8 mouse cellular contexts compared by ENCODE assay signal in genomic region chr15:79878725-79879136, GRCm38 (mm10). TPM values are rescaled to one million over a fixed set of nuclear protein-coding genes. Genes with fewer than 3 reads are reported as not detected.
A peak's percentile ranks its signal among the peaks of the same experiment; 100 is the strongest.
DNase-seq lines count a peak whose midpoint lies in the region; ATAC-seq and TF ChIP-seq lines count a peak whose summit lies in the region.

No protein-coding gene starts in this region.

- H3K9ac ChIP-seq in hindbrain, postnatal 0 days (replicated peaks; ENCODE audit: low read length): no peak overlapping the region

- 39% methylated on average over 6 of the region's 6 CpGs for WGBS in kidney, adult 2 months
- WGBS in hindbrain, postnatal 0 days: 53% methylated on average over 6 of the region's 6 CpGs

- peak overlapping the region; percentile 16; the same call in 1 of the 2 replicates for H3K4me2 ChIP-seq in hindbrain, postnatal 0 days (ENCODE audit: low read depth, low read length)

- TF ChIP-seq POLR2A in kidney, adult 2 months (IDR thresholded peaks at IDR 0.05; ENCODE audit: low read depth, low read length): no peak

- H3K4me1 ChIP-seq in kidney, adult 2 months (ENCODE audit: control insufficient read depth, insufficient read depth, low read length): no peaks in the 10 kb centered on the region
- H3K4me1 ChIP-seq in hindbrain, postnatal 0 days (ENCODE audit: insufficient read depth, low read length): peaks cover 5% of the 10 kb centered on the region; the same call in 1 of the 2 replicates

- no peak overlapping the region for H3K4me3 ChIP-seq in kidney, adult 2 months (ENCODE audit: insufficient read depth, low read depth, low read length)
- no peak overlapping the region for H3K4me3 ChIP-seq in hindbrain, postnatal 0 days (ENCODE audit: low read length)

- TF ChIP-seq CTCF in kidney, adult 2 months (conservative IDR thresholded peaks at IDR 0.05; ENCODE audit: insufficient read depth, insufficient read length, low read depth, low read length): no peak
- TF ChIP-seq CTCF in hindbrain, postnatal 0 days (IDR thresholded peaks at IDR 0.05; ENCODE audit: low read depth): no peak

- no peaks in the 10 kb centered on the region for H3K36me3 ChIP-seq in kidney, adult 2 months (ENCODE audit: control insufficient read depth, insufficient read depth, low read length)
- H3K36me3 ChIP-seq in hindbrain, postnatal 0 days (ENCODE audit: insufficient read depth, low read length): no peaks in the 10 kb centered on the region

- ATAC-seq in hindbrain, postnatal 0 days: no peak

- H3K27ac ChIP-seq in kidney, adult 2 months (ENCODE audit: insufficient read depth, low read depth, low read length): peak overlapping the region; percentile 65; the same call in 1 of the 2 replicates
- H3K27ac ChIP-seq in hindbrain, postnatal 0 days: peak overlapping the region; percentile 66

- peak; percentile 50 for DNase-seq in kidney, adult 2 months
- DNase-seq in kidney, adult 9 months: no peak
- DNase-seq in ZHBTc4 (ENCODE audit: low read depth, low spot score): peak; percentile 86
- peak; percentile 7 for DNase-seq in hindbrain, postnatal 0 days (ENCODE audit: low spot score)
- DNase-seq in lung, postnatal 4 days: peak; percentile 59 to 79
- no peak for DNase-seq in cerebellum, adult 8-10 months
- no peak for DNase-seq in urinary bladder, adult 18-20 months (ENCODE audit: low spot score in 2 of 2)
- no peak for DNase-seq in cerebellum, adult 11 months

- no peaks in the 10 kb centered on the region for H3K27me3 ChIP-seq in kidney, adult 2 months (replicated peaks; ENCODE audit: control insufficient read depth, insufficient read depth, low read length)
- H3K27me3 ChIP-seq in hindbrain, postnatal 0 days (ENCODE audit: insufficient read depth, low read length): no peaks in the 10 kb centered on the region

- no peaks in the 10 kb centered on the region for H3K9me3 ChIP-seq in hindbrain, postnatal 0 days (ENCODE audit: low read length)

RNA-seq across cellular contexts. Expression of gene Apobec3, which starts 12.7 kb away (rescaled TPM):
- 9.5 and 13.4 TPM in 2 replicates for polyA plus RNA-seq in kidney, adult 2 months (2012; rRNA removed)
- 3.5 and 5.3 TPM in 2 replicates for total RNA-seq in hindbrain, postnatal 0 days (2014; rRNA removed)
- 3.9 and 4.5 TPM in 2 replicates for polyA plus RNA-seq in hindbrain, postnatal 0 days (2015; fragmentation: Nextera tagmentation; extraction: Ambion mirVana)

RNA-seq across cellular contexts. Expression of gene Cbx6, which starts 44.2 kb away (rescaled TPM):
- polyA plus RNA-seq in kidney, adult 2 months (2012; rRNA removed): 49.5 and 62.1 TPM in 2 replicates
- total RNA-seq in hindbrain, postnatal 0 days (2014; rRNA removed): 92.4 and 107 TPM in 2 replicates
- 51.6 and 56.6 TPM in 2 replicates for polyA plus RNA-seq in hindbrain, postnatal 0 days (2015; fragmentation: Nextera tagmentation; extraction: Ambion mirVana)

RNA-seq across cellular contexts. Expression of gene Npcd, which starts 44.7 kb away (rescaled TPM):
- polyA plus RNA-seq in kidney, adult 2 months (2012; rRNA removed): 0.62 TPM in 1 of 2 replicates, not detected in the other
- 5.4 and 12.6 TPM in 2 replicates for total RNA-seq in hindbrain, postnatal 0 days (2014; rRNA removed)
- 2.4 and 2.7 TPM in 2 replicates for polyA plus RNA-seq in hindbrain, postnatal 0 days (2015; fragmentation: Nextera tagmentation; extraction: Ambion mirVana)

Comparison
In these comparisons a context has a peak if more than half of its experiments do, and no peak if none do; other contexts are left out.
1. DNase-seq: peak in kidney, adult 2 months (single experiment), ZHBTc4 (single experiment), hindbrain, postnatal 0 days (single experiment) and lung, postnatal 4 days (2 of 2); none in kidney, adult 9 months (single experiment), cerebellum, adult 8-10 months (single experiment), urinary bladder, adult 18-20 months (0 of 2) and cerebellum, adult 11 months (single experiment).